Mouse (Mus musculus): ENCODE results near the gene S1pr5.

GRCm38 (mm10) chr9:21237368-21238003, 10.8 kb downstream of the S1pr5 start:
- TF ChIP-seq CTCF (IDR thresholded peaks at IDR 0.05; ENCODE audit: extremely low read depth, insufficient read depth, low read length) (peak; percentile 15; the same call in 1 of the 2 replicates), POLR2A (IDR thresholded peaks at IDR 0.05; ENCODE audit: extremely low read depth, insufficient read depth, low read length) (no peak)

Measured in cortical plate, adult 2 months (tissue).